Mouse (Mus musculus) cerebellum, postnatal 10 days (tissue): ENCODE data around the gene Sctr.

Experiments
- DNase-seq, 2 experiments: peaks; one replicate each; pipeline ENCODE4 v3.0.0; 2021; ENCODE audit warnings: mixed read lengths in 2 of 2

Gene Sctr

DNA sequence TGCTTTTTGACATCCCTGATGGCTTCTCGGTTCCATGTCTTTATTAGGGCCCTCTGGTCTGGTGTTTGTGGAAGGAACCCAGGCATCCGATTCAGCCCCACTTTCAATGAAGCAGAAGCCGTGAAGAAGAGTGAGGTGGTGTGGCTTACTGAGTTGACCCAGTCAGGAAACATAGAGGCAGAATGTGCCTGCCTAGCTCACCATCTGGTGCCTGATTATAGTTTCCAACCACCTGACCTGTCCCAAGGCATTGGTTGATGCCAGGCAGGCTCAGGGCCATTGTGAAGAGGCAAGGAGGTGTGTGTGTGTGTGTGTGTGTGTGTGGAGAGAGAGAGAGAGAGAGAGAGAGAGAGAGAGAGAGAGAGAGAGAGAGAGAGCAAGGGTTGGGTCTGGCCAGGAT lies 23.8 kb downstream of the Sctr start:
- peak; percentile 84 to 86 for DNase-seq

DNA sequence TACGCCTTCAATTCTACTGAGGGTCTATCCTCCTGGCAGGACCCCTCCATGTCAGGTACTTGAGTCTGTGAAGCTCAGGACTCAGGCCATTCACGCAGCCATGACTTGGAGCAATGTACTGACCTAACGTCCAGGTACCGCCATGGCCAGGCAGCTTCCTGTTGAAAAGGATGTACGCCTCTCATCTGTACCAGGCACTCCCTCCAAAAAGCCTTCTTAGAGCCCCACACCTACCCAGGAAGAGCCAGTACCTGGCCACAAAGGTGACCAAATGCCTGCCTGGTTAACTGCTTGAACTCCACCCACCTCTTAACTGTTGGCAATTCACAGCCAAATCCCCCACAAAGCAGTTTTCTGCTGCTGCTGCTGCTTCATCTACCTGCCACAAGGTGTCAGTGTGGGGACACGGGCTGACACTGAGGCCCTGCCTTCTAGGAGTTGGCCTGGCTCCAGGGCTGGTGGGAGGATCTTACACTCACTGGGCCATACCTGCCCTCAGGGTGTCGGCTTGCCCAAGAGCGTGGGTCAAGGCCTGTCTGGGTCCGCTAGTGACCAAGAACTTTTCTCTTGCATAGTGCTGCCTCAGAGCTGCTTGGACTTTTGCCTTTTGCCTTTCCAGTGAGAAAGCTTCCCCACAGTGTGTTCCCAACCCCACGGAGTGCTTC lies 26.2 kb downstream of the Sctr start:
- DNase-seq: peak; percentile 93 to 95

DNA sequence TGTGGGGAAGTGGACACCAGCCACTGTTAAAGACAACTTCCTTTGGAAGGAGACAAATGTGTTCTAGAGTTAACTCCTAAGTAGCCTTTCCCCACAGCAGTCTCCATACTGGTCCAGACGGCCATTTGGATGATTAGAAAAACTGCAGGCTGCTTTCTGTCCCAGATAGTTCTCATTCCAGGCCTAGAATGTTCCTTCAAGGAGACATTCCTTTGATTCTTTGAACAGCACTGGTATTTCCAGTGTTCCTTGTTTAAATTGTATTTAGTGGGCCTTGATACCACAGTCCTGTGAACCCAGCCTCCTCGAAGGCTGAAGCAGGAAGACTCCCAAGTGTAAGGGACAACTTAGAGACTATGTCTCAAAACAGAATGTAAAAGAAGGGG lies 26.8 kb downstream of the Sctr start:
- DNase-seq: no peak

DNA sequence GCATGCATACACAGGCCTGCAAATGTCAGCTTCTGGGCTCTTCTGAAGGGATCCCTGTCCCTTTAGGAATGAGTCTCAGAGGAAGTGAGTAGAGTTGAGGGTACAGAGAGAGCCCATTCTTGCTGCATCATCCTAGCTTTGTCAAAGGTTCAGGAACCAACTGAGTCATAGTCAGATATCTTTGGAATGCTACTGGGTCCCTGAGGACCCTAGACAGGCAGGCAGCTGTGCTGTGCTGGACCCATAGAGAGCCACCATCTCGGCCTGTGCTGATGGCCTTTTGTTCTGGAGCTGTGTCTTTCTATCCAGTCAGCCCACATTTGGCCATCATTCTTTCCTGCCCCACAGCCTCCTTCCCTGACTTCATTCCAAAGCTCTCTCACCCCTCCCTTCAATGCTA lies 28.1 kb downstream of the Sctr start:
- no peak for DNase-seq

DNA sequence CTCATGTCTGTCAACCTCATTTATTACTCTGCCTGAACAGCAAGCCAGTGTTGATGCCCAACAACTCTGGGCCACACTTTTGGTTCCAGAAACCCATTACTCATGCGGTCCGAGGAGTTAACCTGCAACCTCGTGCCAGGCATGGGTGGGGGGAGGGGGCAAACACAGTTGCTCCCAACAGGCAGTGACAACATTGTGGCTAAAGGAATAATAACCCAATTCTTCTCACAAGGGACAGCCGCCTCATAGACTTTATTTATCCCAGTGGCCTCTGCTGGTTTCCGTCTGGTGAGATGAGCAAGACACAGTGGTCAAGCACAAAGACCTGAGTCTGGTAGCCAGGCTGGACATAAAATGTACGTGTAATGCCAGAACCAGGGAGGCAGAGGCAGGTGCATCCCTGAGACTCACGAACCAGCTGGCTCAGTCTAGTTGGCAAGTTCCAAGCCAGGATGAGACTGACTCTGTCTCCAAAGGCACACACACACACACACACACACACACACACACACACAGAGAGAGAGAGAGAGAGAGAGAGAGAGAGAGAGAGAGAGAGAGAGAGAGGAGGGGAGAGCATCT lies 28.9 kb downstream of the Sctr start:
- DNase-seq: no peak

DNA sequence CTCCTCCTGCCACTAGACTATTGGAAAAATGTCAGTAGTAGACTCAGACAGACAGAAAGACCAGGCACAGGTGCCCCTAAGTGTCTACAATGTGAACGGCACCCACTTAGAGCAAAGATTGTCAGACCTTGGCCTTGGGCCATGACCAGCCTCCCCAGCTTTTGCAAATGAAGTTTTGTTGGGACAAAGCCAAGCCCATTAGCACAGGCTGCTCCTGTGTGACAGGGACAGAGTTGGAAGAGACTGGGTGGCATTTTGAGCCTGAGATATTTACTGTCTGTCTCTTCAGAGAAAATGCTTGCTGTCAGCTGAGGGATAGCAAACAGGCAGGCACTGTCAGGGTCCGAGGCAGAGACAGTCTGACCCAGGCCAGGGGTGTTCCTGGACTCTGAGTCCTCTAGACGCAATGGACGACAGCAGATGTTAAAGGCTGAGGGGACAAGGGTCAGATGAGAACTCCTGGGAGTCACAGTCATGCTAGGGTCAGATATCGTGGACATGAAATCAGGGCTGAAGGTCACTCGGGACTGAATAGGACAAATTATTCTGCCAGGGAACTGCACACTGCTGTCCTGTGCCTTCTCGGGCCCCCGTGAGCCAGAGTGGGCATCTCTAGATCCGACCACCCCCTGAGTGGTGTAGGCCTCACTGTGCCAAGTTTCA lies 30.5 kb downstream of the Sctr start:
- peak; percentile 60 to 67 for DNase-seq

DNA sequence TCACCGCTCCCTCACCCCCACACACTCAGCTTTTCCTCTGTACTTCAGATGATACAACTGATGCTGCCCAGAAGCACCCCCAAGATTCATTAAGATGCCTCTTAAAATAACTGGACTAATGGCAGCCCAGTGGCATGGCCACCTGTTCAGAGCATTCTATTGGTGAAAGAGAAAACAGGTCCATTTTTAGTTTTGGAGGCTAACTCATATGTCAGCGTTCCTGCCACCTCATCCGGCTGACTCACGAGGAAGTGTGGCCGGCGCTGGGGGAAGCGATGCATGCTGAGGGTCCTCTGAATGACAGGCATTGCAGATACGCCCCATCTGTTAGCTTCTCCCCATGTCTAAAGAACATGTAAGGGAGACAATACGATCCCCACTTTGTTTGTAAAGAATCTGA lies 31.9 kb downstream of the Sctr start:
- DNase-seq: no peak

DNA sequence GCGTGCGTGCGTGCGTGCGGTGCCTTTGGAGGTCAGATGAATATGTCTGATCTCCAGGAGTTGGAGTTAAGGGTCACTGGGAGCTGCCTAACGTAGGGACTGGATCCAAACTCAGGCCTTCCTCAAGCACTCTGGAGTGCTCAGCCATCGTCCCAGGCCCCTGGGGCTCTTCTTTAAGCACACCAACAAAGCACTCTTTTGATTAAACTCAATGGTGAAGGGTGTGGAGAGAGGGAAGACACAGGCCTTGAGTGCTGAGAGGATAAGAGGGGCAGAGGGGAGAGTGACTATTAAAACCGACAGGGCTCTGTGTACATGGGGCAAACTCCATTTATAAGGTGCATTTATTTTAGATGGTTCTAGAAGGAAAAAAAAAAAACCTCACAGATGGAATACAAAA lies 35.7 kb downstream of the Sctr start:
- no peak for DNase-seq

DNA sequence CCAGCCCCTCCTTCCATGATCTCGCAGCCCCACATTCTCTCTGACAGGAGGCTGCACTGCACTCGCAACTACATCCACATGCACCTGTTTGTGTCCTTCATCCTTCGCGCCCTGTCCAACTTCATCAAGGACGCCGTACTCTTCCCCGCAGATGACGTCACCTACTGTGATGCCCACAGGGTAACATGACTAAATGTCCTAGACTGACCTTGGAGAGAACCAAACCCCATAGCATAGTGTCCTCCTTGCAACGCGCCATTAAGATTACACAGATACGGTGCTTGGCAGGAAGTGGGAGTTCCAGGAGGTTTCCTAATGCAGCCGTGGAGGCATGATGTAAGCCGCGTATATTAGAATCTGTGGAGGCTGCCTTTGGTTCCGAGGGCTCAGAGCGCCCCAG lies 37.9 kb downstream of the Sctr start:
- no peak for DNase-seq

DNA sequence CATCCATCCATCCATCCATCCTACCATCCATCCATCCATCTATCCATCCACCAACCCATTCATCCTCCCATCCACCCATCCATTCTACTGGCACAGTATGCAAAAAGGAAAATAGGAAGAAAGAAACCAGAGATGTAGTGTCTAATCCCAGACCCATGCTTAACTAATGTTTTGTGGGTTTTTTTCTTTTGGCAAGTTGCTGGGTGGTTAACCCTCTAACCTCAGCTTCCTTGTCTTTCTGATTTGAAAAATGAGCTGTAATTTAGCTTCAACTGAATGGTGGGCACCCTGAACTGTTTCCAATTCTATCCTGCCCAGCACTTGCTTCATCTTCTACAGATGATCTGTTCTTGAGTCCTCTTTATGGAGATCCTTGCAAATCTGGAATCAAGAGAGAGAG lies 40.6 kb downstream of the Sctr start:
- no peak for DNase-seq

DNA sequence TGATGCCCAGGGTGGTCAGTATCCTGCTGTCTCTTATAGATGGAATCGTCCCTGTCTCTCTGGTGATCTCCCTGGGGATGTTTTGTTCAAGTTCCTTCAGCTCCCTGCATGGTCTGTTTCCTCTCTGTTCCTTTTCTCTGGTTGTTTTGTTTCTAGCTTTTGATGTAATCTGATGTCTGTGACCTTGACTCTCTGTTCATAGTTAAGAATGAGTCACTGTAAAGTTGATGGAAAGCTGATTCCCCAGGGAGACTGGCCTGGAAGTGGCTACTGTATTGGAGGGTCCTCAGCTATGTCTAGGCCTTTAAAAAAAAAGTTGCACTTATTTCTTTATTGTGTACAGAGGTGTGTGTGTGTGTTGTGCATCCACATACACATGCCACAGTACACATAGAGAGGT lies 44.4 kb downstream of the Sctr start:
- DNase-seq: no peak

DNA sequence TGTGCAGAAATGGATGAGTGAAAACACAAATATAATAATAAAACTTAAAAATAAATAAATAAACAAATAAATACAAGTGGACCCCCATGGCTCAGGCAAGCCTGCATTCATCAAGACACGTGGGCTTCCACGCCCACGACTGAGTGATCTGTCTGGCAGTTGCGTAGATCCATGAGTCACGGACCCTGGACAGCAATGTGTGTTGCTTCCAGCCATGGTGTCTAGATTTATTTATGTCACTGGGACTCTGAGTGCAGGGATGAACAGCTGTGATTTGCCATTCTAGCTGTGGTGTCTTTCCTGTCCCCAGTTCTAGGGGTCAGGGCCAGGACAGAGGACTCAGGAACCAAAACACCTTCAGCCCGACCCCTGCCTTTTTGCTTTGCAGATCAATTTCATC lies 48.3 kb downstream of the Sctr start:
- no peak for DNase-seq

DNA sequence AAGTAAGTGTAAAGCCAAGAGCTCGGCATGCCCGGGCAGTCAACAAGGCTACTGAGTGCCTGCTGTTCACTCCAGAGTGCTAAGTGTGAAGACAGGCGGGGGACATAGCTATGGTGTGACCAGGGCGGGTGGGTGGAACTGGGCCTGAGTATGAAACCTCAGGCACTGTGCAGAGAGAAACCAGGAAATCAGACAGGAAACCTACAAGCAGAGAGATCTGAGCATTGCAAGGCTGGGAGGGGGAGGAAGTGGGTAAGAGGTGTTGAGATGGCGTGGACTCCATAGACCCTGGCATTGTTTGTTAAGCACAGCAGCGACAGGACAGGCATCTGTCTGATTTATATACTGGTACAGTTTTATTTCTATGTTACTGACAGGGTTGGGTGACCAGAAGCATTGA lies 48.8 kb downstream of the Sctr start:
- no peak for DNase-seq

DNA sequence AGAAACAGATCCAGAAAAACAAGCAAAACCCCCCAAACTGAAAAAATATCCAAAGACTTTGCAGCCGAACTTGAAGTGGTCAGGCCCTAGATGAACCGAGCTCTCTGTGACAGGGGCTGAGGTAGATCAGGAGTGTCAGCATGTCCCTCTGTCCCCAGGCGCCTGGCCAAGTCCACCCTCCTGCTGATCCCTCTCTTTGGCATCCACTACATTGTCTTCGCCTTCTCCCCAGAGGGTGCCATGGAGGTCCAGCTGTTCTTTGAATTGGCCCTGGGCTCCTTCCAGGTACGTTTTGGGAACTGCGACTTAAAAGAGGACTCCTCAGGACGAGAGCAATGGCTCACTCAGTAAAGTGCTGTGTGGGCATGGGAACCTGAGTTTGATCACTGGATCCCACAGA lies 49.5 kb downstream of the Sctr start:
- DNase-seq: peak; percentile 61 to 73

DNA sequence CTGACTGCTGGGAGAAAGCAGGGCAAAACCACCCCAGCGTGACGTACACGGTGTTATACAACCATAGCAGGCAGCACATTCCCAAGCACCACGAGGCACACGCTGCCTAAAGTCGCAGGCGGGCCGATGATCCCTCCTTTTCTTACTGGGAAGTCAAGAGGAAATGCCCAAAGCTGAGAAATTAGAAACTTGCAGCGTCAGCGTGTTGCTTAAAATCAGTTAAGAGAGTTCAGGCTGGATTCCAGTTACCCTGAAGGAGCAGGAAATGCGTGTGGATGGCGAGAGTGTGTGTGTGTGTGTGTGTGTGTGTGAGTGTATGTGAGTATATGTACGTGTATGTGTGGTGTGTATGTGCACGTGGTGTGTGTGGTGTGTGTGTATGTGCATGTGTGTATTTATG lies 50.4 kb downstream of the Sctr start:
- no peak for DNase-seq

DNA sequence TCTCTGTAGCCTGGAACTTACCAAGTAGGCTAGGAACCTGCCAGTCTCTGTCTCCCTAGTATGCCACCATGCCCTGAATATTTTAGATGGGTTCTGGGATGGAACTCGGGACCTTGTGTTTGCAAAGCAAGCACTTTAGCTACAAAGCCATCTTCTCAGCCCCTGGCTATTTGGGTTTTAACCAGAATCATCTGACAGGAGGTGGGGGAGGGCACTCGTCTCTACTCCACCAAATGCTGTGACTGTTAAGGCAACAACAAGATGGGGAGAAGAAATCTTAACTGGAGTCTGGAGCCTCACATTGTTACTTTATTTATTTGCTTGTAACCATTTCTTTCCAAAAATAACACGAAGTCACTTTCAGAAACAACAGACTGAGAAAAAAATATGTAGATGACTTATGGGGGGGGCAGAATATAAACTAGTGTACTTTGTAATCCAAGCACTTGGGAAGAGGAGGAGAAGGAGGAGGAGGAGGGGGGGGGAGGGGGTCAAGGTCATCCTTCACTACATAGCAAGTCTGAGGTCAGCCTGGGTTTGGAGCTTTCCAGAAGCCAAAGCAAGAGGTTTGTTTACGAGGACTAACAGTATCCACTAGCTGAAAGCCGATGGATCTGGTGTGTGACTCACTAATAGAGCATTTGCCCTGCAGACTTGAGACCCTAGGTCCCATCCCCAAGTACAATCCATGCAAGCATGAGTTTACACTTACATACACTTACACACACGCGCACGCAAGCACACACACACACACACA lies 51.2 kb downstream of the Sctr start:
- DNase-seq: no peak

DNA sequence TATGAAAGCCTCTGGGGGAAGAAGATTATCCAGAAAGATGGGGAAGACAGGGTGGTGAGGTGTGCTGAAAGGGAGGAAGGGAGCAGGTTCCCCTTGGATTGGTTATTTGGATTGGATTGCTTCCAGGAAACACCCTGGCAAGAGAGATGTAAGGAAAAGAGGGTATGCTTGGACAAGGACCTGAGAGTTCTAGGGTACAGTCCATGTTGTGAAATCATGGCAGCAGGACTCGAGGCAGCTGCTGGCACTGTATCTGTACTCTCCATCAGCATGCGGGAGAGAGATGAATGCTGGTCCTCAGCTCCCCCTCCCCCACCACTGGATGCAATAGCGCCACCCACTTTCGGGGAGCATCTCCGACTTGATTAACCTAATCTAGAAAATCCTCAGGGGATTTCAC lies 54.0 kb downstream of the Sctr start:
- DNase-seq: no peak

DNA sequence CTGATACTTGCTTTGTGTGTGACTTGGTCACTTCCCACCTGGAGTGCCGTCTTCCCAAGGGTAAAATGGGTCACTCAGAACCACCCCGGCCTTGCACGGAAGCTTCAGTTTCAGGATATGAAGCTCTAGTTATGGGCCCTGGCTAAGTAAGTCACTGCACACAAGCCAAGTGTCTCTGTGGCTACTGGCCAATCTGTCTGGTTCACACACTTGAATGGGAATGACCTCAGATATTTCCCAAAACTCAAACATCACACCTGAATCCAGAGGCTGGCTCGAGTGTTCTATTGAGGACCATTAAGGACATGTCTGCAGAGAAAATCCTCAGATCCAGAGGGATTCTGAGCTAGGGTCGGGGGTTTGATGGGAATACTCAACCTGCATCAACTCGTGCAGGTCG lies 55.5 kb downstream of the Sctr start:
- no peak for DNase-seq

DNA sequence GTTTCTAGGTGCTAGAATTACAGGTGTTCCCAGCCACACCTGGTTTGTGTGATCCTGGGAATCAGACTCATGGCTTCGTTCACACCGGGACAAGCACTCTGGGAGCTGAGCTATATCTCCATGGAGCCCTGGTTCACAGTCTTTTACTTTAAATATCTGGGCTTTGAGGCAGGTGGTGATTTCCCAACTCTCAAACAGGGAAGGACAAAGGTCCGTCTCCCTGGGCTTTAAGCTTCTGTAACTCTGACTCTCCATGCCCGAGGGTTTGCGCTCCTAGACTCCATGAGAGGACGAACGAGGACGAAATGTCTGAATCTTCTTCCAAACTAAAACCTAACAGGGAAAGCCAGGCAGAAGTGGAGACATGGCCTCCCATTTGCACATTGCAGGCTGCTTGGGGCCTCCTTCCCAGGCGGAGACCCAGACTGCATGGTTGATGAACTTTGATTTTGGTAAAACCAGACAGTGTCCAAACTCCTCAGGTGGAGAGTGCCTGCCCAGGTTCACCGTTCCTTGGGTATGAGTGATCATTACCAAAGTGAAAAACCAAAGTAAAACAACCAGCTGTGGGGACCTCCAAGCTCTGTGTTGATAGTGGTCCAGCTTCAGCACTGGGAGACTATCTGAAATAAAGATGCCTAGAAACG lies 57.5 kb downstream of the Sctr start:
- DNase-seq: no peak

DNA sequence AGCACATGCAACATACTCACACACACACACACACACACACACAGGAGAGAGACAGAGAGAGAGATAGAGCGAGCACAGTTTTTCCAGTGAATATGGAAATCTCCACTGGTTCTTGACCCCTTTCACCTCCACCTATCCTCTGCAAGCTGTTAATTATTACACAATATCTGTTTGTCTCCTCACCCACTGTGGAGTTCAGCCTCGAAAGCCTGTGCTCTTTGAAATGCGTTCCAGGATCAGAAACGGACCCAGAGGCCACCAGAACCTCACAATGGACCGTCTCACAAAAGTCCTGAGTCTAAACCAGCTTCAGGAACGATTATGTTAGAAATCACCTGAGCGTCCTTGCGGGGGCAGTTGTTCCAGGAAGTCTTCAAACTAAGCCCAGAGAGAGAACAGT lies 59.5 kb downstream of the Sctr start:
- DNase-seq: no peak

DNA sequence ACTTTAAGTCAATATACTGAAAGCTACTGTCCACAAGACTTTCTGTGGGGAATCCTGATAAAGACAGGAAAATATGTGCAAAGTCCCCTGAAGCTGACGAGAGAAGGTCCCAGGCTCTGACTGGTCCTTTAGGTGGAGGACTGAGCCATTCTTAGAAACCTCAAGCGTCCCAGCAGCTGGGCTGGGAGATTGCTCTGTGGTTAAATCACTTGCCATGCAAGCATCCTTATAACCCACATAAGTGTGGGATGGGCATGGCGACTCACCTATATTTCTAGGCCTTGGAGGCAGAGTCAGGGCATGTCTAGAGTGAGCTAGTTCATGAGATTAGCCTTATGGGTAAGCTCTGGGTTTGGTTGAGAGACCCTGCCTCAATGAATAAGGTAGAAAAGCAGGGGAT lies 59.9 kb downstream of the Sctr start:
- no peak for DNase-seq

DNA sequence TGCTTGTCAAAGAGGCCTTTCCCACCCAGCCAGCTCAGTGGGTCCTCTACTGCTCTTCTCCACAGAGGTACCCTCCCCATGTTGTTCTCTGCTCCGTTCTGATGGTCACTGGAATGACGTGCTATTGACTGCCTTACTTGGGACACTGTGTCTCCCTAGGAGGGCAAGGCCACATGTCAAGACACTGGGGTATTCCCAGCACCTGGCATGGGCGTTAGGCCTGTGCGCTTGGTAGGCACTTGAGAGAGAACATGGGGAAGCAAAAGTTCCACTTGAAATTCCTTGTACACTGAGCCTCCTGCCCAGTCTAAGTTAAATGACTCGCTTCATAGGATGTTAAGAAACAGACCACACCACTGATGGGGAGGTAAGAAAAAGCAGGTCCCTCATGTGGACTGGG lies 62.4 kb downstream of the Sctr start:
- no peak for DNase-seq

DNA sequence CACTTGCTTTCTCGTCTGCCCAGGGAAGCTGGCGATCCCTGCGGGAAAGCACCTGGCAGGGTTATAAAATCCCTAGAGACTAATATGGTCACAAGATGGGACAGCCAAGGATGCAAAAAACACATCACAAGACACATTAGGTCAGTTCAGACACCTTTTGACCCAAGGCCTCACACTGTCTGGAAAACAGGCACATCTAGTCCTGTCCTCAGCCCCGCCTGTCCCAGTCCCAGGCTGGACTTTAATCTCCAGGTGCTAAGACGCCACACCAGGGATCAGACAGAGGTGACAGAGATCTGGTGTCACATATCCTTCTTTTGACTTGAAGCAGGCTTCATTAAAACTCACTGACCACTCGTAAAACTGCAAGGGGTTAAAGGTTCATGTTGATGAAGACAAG lies 63.5 kb downstream of the Sctr start:
- DNase-seq: no peak

DNA sequence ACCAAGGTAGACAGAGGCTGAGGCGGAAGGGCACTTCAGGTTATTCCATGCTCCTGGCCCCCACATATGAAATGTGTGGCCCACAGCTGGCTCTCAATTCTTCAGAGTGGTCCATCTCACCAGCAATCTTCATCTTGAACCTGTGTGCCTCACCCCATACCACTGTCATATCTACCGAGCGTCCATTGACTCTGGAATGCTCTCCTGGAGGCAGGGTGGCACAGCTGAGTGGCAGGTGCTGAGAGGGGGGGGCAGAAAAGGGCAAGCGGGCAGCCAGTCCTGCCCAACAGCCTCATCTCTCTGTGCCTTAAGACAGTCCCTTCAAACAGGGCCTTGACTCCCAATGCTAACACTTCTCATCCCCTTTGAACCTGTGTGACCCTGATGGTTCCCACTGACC lies 64.4 kb downstream of the Sctr start:
- DNase-seq: no peak
